Mouse (Mus musculus) kidney, adult 2 months (tissue): ENCODE measurements at regions not wholly inside any gene's neighbourhood (a gene's known extent, or its start where the extent isn't known, plus 50 kb on each side); places are given as distances from the start of the nearest gene placed in this dataset.

Experiments
- CTCF ChIP-seq: fragments of 200-500 bp; conservative IDR thresholded peaks from 2 replicates; pipeline ENCODE4 v1.5.1; 2011; ENCODE audit warnings: low read depth, mild to moderate bottlenecking, control low read depth, low read length, moderate library complexity, mixed read lengths; ENCODE audit not compliant: insufficient read depth, insufficient read length
- POLR2A ChIP-seq: fragments of 200-500 bp; IDR thresholded peaks from one replicate; pipeline ENCODE4 v1.6.1; 2011; ENCODE audit warnings: low read depth, low read length, control low read depth

DNA sequence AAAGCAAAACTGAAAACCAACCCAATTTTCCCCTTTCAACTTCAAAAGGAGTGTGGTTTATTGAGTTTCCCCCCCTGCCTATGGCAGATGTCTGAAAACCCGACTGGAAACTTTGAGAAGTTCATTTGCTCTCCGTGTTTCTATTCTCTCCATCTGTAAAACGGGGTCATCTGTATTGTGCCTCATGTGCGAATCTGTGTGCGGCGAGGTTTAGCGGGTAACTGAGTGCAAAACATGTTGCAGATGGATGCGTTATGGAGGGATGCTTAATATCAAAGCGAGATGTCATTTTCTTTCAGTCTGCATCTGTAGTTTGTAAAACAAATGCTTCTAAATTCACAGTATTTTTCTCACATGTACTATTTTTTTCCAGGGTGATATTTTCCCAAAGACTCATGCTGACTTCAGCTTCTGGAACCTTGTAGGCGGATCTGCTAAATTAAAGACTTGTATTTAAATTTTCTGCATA, 95.7 kb upstream of the Trp63 start:
- TF ChIP-seq CTCF (no peak), POLR2A (no peak)
